Mouse (Mus musculus): ENCODE measurements around the gene Dtymk.

DNA sequence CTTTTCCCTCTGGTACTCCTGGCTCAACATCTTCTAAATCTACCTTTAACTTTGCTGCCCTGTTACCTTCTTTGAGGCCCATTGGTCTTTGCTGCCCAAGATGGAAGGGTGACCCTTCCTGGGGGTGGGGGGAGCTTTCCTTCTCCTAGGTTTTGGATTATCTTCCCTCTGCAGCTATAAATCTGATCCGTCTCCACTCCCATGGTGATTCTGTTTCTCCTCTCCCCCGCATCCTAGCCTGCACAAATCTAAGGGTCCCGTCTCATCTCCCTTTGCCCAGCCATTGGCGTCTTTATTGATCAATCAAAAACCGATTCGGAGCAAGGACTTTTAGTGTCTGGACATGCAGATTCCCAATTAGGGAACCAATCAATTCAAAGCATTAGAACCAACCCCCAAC, 34.1 kb downstream of the Dtymk start:
- TF ChIP-seq NELFE (IDR thresholded peaks at IDR 0.05; ENCODE audit: low read depth, low read length): no peak
- no peak for TF ChIP-seq HCFC1 (IDR thresholded peaks at IDR 0.05; ENCODE audit: low read depth, low read length)
- no peak for TF ChIP-seq CTCF (IDR thresholded peaks at IDR 0.05 in 2 of 3, conservative IDR thresholded peaks at IDR 0.05 in 1 of 3; ENCODE audit: control insufficient read depth in 1 of 3, insufficient read depth in 1 of 3, low read depth in 2 of 3, low read length in 3 of 3, poor library complexity in 1 of 3, severe bottlenecking in 1 of 3)

Data from MEL (cell line).